Mouse (Mus musculus) cortical plate, adult 2 months (tissue): ENCODE results near the gene A930004D18Rik.

ENCODE experiments used
- CTCF ChIP-seq: fragments of 200-500 bp; IDR thresholded peaks from 2 replicates; pipeline ENCODE4 v1.5.1; 2011; ENCODE audit warnings: mild to moderate bottlenecking, control low read depth, low read length; ENCODE audit not compliant: insufficient read depth; ENCODE audit errors: extremely low read depth
- POLR2A ChIP-seq: fragments of 200-500 bp; IDR thresholded peaks from 2 replicates; pipeline ENCODE4 v1.6.1; 2011; ENCODE audit warnings: mild to moderate bottlenecking, low read length, control low read depth; ENCODE audit not compliant: insufficient read depth; ENCODE audit errors: extremely low read depth

DNA sequence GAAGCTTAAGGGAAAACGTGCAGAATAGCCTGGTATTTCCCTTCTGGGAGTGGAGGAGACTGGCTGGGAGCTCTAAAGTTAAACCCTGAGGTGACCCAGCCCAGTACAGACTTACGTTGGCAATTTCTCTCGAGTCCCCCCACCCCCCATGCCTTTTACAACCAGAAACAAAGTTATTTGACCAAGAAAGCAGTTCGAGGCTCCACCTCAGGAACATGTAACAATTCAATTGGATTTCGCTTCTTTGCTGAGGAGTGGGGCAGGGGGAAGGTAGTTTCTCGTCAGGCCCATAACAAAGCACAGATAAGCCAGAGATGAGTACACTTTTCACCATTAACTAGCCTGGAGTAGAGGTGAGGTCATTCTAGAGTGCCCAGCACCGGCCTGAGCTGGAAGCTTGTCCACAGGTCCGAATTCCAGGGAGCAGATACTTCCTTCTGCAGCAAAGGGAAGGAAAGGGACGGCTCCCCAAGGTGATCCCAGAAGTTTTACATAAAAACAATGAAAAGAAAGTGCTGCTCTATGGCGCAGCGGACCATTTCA, 11.8 kb upstream of the A930004D18Rik start:
- TF ChIP-seq POLR2A: no peak
- TF ChIP-seq CTCF: no peak
